ENCODE assay signal across 8 mouse cellular contexts in genomic region chr14:121191739-121192138, GRCm38 (mm10).
DNase-seq lines count a peak whose midpoint lies in the region; ATAC-seq and TF ChIP-seq lines count a peak whose summit lies in the region.

No protein-coding gene starts in this region.

- no peaks in the 10 kb centered on the region for H3K27me3 ChIP-seq in liver, adult 2 months (ENCODE audit: control insufficient read depth, insufficient read depth, low read length)
- no peaks in the 10 kb centered on the region for H3K27me3 ChIP-seq in liver, embryonic 11.5 days (replicated peaks; ENCODE audit: control insufficient read depth, insufficient read depth, low read length)
- H3K27me3 ChIP-seq in forebrain, embryonic 16.5 days (replicated peaks; ENCODE audit: control insufficient read depth, insufficient read depth, low read length): no peaks in the 10 kb centered on the region
- H3K27me3 ChIP-seq in hindbrain, embryonic 14.5 days (ENCODE audit: control insufficient read depth, insufficient read depth, low read length): no peaks in the 10 kb centered on the region
- H3K27me3 ChIP-seq in midbrain, embryonic 13.5 days: no peaks in the 10 kb centered on the region

- H3K36me3 ChIP-seq in liver, adult 2 months (ENCODE audit: control insufficient read depth, insufficient read depth, low read length): no peaks in the 10 kb centered on the region
- H3K36me3 ChIP-seq in liver, embryonic 11.5 days (ENCODE audit: control insufficient read depth, insufficient read depth, low read length): no peaks in the 10 kb centered on the region
- no peaks in the 10 kb centered on the region for H3K36me3 ChIP-seq in forebrain, embryonic 16.5 days (ENCODE audit: control insufficient read depth, insufficient read depth)
- no peaks in the 10 kb centered on the region for H3K36me3 ChIP-seq in hindbrain, embryonic 14.5 days (replicated peaks; ENCODE audit: control insufficient read depth, insufficient read depth)
- H3K36me3 ChIP-seq in midbrain, embryonic 13.5 days: 0 out of 2 replicates have a peak, but pooled peaks cover 4% of the 10 kb centered on the region

- 29% methylated on average over 13 of the region's 13 CpGs for WGBS in liver, adult 2 months
- WGBS in liver, embryonic 11.5 days: 76% methylated on average over 13 of the region's 13 CpGs
- WGBS in forebrain, embryonic 16.5 days: 41% methylated on average over 13 of the region's 13 CpGs
- WGBS in hindbrain, embryonic 14.5 days: 49% methylated on average over 13 of the region's 13 CpGs
- 50% methylated on average over 13 of the region's 13 CpGs for WGBS in midbrain, embryonic 13.5 days

- no peaks in the 10 kb centered on the region for H3K79me2 ChIP-seq in liver, adult 2 months (ENCODE audit: control insufficient read depth, insufficient read depth, low read length)

- DNase-seq in liver, adult 2 months (ENCODE audit: extremely low read depth, low read depth, low spot score): peak; percentile 51
- DNase-seq in liver, embryonic 11.5 days (ENCODE audit: low spot score): no peak
- peak; percentile 46 for DNase-seq in hindbrain, embryonic 14.5 days (ENCODE audit: low spot score)
- DNase-seq in cerebellum, postnatal 14 days: no peak
- no peak for DNase-seq in thymus, postnatal 4 days
- DNase-seq in cerebellum, adult 18-20 months: no peak

- ATAC-seq in liver, embryonic 11.5 days (replicated peaks; ENCODE audit: low FRiP score): no peak
- ATAC-seq in forebrain, embryonic 16.5 days: peak; percentile 67
- ATAC-seq in hindbrain, embryonic 14.5 days (ENCODE audit: low FRiP score): peak; percentile 60; the same call in 1 of the 2 replicates
- peak; percentile 35; the same call in 1 of the 2 replicates for ATAC-seq in midbrain, embryonic 13.5 days

- H3K4me3 ChIP-seq in liver, adult 2 months (ENCODE audit: insufficient read depth, low read depth, low read length): no peak overlapping the region
- no peak overlapping the region for H3K4me3 ChIP-seq in liver, embryonic 11.5 days (ENCODE audit: low read depth, low read length)
- no peak overlapping the region for H3K4me3 ChIP-seq in forebrain, embryonic 16.5 days (replicated peaks; ENCODE audit: low read length)
- no peak overlapping the region for H3K4me3 ChIP-seq in hindbrain, embryonic 14.5 days (replicated peaks; ENCODE audit: low read length)
- H3K4me3 ChIP-seq in midbrain, embryonic 13.5 days (replicated peaks): no peak overlapping the region

- no peaks in the 10 kb centered on the region for H3K9me3 ChIP-seq in liver, embryonic 11.5 days (ENCODE audit: control insufficient read depth, low read length)
- 0 out of 2 replicates have a peak, but pooled peaks cover 4% of the 10 kb centered on the region for H3K9me3 ChIP-seq in forebrain, embryonic 16.5 days (ENCODE audit: control insufficient read depth, low read length)
- H3K9me3 ChIP-seq in hindbrain, embryonic 14.5 days (ENCODE audit: control insufficient read depth, low read length): peaks cover 8% of the 10 kb centered on the region
- H3K9me3 ChIP-seq in midbrain, embryonic 13.5 days: no peaks in the 10 kb centered on the region

- no peak overlapping the region for H3K9ac ChIP-seq in liver, adult 2 months (ENCODE audit: low read depth, low read length)
- H3K9ac ChIP-seq in liver, embryonic 11.5 days (ENCODE audit: low read depth, low read length): no peak overlapping the region
- H3K9ac ChIP-seq in forebrain, embryonic 16.5 days (replicated peaks; ENCODE audit: low read depth, low read length): no peak overlapping the region
- H3K9ac ChIP-seq in hindbrain, embryonic 14.5 days: no peak overlapping the region; the same call in 1 of the 2 replicates
- H3K9ac ChIP-seq in midbrain, embryonic 13.5 days (replicated peaks): no peak overlapping the region

- H3K4me2 ChIP-seq in liver, embryonic 11.5 days: no peak overlapping the region
- H3K4me2 ChIP-seq in forebrain, embryonic 16.5 days (ENCODE audit: low read length): peak overlapping the region; percentile 16; the same call in 1 of the 2 replicates
- no peak overlapping the region for H3K4me2 ChIP-seq in hindbrain, embryonic 14.5 days (replicated peaks)
- no peak overlapping the region for H3K4me2 ChIP-seq in midbrain, embryonic 13.5 days (replicated peaks)

- no peak for TF ChIP-seq POLR2A in liver, adult 2 months (IDR thresholded peaks at IDR 0.05; ENCODE audit: extremely low read depth, insufficient read depth, low read length)

- no peak overlapping the region for H3K27ac ChIP-seq in liver, adult 2 months (replicated peaks; ENCODE audit: insufficient read depth, low read depth, low read length)
- H3K27ac ChIP-seq in liver, embryonic 11.5 days (ENCODE audit: low read depth, low read length): no peak overlapping the region
- peak overlapping the region; percentile 80 for H3K27ac ChIP-seq in forebrain, embryonic 16.5 days (ENCODE audit: low read length)
- H3K27ac ChIP-seq in hindbrain, embryonic 14.5 days: peak overlapping the region; percentile 44
- peak overlapping the region; percentile 46; the same call in 1 of the 2 replicates for H3K27ac ChIP-seq in midbrain, embryonic 13.5 days

- no peak for TF ChIP-seq CTCF in liver, adult 2 months (IDR thresholded peaks at IDR 0.05; ENCODE audit: low read depth, low read length)

- peaks cover 4% of the 10 kb centered on the region; the same call in 1 of the 2 replicates for H3K4me1 ChIP-seq in liver, adult 2 months (ENCODE audit: control insufficient read depth, insufficient read depth, low read length)
- no peaks in the 10 kb centered on the region; the same call in 1 of the 2 replicates for H3K4me1 ChIP-seq in liver, embryonic 11.5 days (replicated peaks; ENCODE audit: control insufficient read depth, insufficient read depth, low read length)
- peaks cover 11% of the 10 kb centered on the region for H3K4me1 ChIP-seq in forebrain, embryonic 16.5 days (replicated peaks; ENCODE audit: control insufficient read depth, insufficient read depth, low read length)
- H3K4me1 ChIP-seq in hindbrain, embryonic 14.5 days (replicated peaks; ENCODE audit: control insufficient read depth, insufficient read depth, low read length): peaks cover 4% of the 10 kb centered on the region; the same call in 1 of the 2 replicates
- H3K4me1 ChIP-seq in midbrain, embryonic 13.5 days (replicated peaks): peaks cover 10% of the 10 kb centered on the region

Comparison
In these comparisons a context has a peak if more than half of its experiments do, and no peak if none do; other contexts are left out.
1. DNase-seq: peak in liver, adult 2 months (single experiment) and hindbrain, embryonic 14.5 days (single experiment); none in liver, embryonic 11.5 days (single experiment), cerebellum, postnatal 14 days (0 of 2), thymus, postnatal 4 days (single experiment) and cerebellum, adult 18-20 months (0 of 2).
2. H3K27ac ChIP-seq: peak in forebrain, embryonic 16.5 days (single experiment), hindbrain, embryonic 14.5 days (single experiment) and midbrain, embryonic 13.5 days (single experiment); none in liver, adult 2 months (single experiment) and liver, embryonic 11.5 days (single experiment).